Comparison of ENCODE assay signal across 8 mouse cellular contexts in the genomic region with DNA sequence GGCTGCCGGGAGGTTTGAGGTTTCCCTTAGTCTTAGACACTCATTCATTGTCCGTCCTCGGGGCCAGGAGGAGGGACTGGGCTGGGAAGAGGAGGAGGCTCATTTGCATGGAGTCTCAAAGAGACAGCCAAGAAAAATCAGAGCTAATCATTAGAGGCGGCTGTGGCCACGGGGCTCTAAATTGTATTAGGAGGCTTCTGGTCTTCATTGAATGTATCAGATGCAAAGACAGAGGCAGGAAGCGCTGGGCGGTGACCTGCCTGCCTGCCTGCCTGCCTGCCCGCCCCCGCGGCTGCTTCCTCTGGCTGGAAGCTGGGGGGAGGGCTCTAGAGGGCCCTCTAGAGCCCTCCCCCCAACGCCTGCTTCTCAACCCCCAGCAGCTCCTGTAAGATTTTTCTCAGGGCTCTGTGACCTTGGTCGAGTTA. TPM values are rescaled to one million over a fixed set of nuclear protein-coding genes. Genes with fewer than 3 reads are reported as not detected.
DNase-seq lines count a peak whose midpoint lies in the region; ATAC-seq and TF ChIP-seq lines count a peak whose summit lies in the region.

No protein-coding gene starts in this region.

- peak overlapping the region; percentile 11 to 40; a peak in 1 of 4 replicates for H3K4me3 ChIP-seq in MEL (ENCODE audit: control insufficient read depth in 1 of 2, insufficient read depth in 1 of 2, low read depth in 2 of 2, low read length in 2 of 2)
- H3K4me3 ChIP-seq in limb, embryonic 10.5 days: peak overlapping the region; percentile 26; the same call in 1 of the 2 replicates

- H3K4me1 ChIP-seq in MEL (ENCODE audit: control insufficient read depth in 1 of 2, insufficient read depth in 2 of 2, low read length in 2 of 2): peaks cover 0 to 17% of the 10 kb centered on the region in 2 experiments; a peak in 2 of 4 replicates
- peaks cover 31% of the 10 kb centered on the region for H3K4me1 ChIP-seq in limb, embryonic 10.5 days

- H3K9me3 ChIP-seq in MEL (replicated peaks; ENCODE audit: insufficient read depth, low read length): no peaks in the 10 kb centered on the region
- H3K9me3 ChIP-seq in limb, embryonic 10.5 days (replicated peaks): no peaks in the 10 kb centered on the region

- no peak for ATAC-seq in monocyte, adult 5-6 weeks (replicated peaks; ENCODE audit: insufficient number of reproducible peaks, low FRiP score, low TSS enrichment, poor library complexity, severe bottlenecking)

- peaks cover 0 to 6% of the 10 kb centered on the region in 2 experiments; a peak in 2 of 4 replicates for H3K27me3 ChIP-seq in MEL (ENCODE audit: control insufficient read depth in 1 of 2, insufficient read depth in 2 of 2, low read length in 2 of 2)
- H3K27me3 ChIP-seq in limb, embryonic 10.5 days (ENCODE audit: low read depth, poor library complexity, severe bottlenecking): peaks cover 26% of the 10 kb centered on the region

- H3K9ac ChIP-seq in MEL (ENCODE audit: control insufficient read depth, low read depth, low read length, poor library complexity, severe bottlenecking): peak overlapping the region; percentile 35; the same call in 1 of the 2 replicates

- TF ChIP-seq CTCF in MEL (IDR thresholded peaks at IDR 0.05 in 2 of 3, conservative IDR thresholded peaks at IDR 0.05 in 1 of 3; ENCODE audit: control insufficient read depth in 1 of 3, insufficient read depth in 1 of 3, low read depth in 2 of 3, low read length in 3 of 3, poor library complexity in 1 of 3, severe bottlenecking in 1 of 3): no peak

- no peak for TF ChIP-seq EP300 in MEL (IDR thresholded peaks at IDR 0.05; ENCODE audit: low read depth in 1 of 2, low read length in 2 of 2)

- TF ChIP-seq RAD21 in MEL (IDR thresholded peaks at IDR 0.05; ENCODE audit: low read depth, low read length): no peak

- no peak for TF ChIP-seq POLR2A in MEL (IDR thresholded peaks at IDR 0.05; ENCODE audit: control insufficient read depth in 1 of 2, insufficient read depth in 1 of 2, low read depth in 1 of 2, low read length in 2 of 2, poor library complexity in 1 of 2)

- 2% methylated on average over 12 of the region's 12 CpGs for whole genome bisulfite sequencing in limb, embryonic 10.5 days

- no peaks in the 10 kb centered on the region for H3K79me2 ChIP-seq in MEL (ENCODE audit: control insufficient read depth, insufficient read depth, low read length, poor library complexity)

- no peaks in the 10 kb centered on the region for H3K36me3 ChIP-seq in MEL (ENCODE audit: control insufficient read depth in 1 of 2, insufficient read depth in 2 of 2, low read length in 2 of 2)
- H3K36me3 ChIP-seq in limb, embryonic 10.5 days: no peaks in the 10 kb centered on the region

- DNase-seq in CD4-positive helper T cell, adult 2 months (ENCODE audit: low read depth, low spot score): peak; percentile 77
- DNase-seq in MEL (ENCODE audit: low read depth, low spot score): peak; percentile 39
- peak; percentile 51 for DNase-seq in heart, postnatal 4 days
- DNase-seq in limb, embryonic 10.5 days (ENCODE audit: low spot score): no peak
- DNase-seq in retina, postnatal 1 day: peak; percentile 61
- DNase-seq in layer of hippocampus, postnatal 10 days (ENCODE audit: low spot score in 2 of 2): no peak
- DNase-seq in ovary, postnatal 10 days (ENCODE audit: low spot score): no peak

- no peak overlapping the region for H3K27ac ChIP-seq in MEL (ENCODE audit: control insufficient read depth, low read depth, low read length)
- peak overlapping the region; percentile 56; the same call in 1 of the 2 replicates for H3K27ac ChIP-seq in limb, embryonic 10.5 days

TF ChIP-seq in MEL, 35 proteins besides CTCF, POLR2A, EP300 and RAD21:
- no peak for TF ChIP-seq RCOR1 (IDR thresholded peaks at IDR 0.05; ENCODE audit: low read depth, low read length)
- TF ChIP-seq POLR2AphosphoS5 (IDR thresholded peaks at IDR 0.05; ENCODE audit: borderline replicate concordance, low read depth, low read length): no peak
- TF ChIP-seq GABPA (IDR thresholded peaks at IDR 0.05; ENCODE audit: low read depth, low read length): no peak
- TF ChIP-seq POLR2AphosphoS2 (IDR thresholded peaks at IDR 0.05; ENCODE audit: low read length): no peak
- no peak for TF ChIP-seq TCF12 (IDR thresholded peaks at IDR 0.05; ENCODE audit: low read depth, low read length)
- TF ChIP-seq MXI1 (IDR thresholded peaks at IDR 0.05; ENCODE audit: low read depth, low read length): no peak
- TF ChIP-seq MAFK (IDR thresholded peaks at IDR 0.05; ENCODE audit: borderline replicate concordance, low read depth, low read length): no peak
- TF ChIP-seq CHD2 (IDR thresholded peaks at IDR 0.05; ENCODE audit: low read length): no peak
- no peak for TF ChIP-seq NELFE (IDR thresholded peaks at IDR 0.05; ENCODE audit: low read depth, low read length)
- TF ChIP-seq BHLHE40 (IDR thresholded peaks at IDR 0.05; ENCODE audit: borderline replicate concordance, low read depth, low read length): no peak
- no peak for TF ChIP-seq MYB (IDR thresholded peaks at IDR 0.05; ENCODE audit: low read depth, low read length)
- TF ChIP-seq MAZ (IDR thresholded peaks at IDR 0.05; ENCODE audit: low read depth, low read length): no peak
- TF ChIP-seq MAX (IDR thresholded peaks at IDR 0.05; ENCODE audit: low read length): no peak
TF ChIP-seq in MEL: peak in this region for 0.

RNA-seq across cellular contexts. Expression of gene Elfn1, which starts 23.2 kb away (rescaled TPM):
- 0.07 TPM in 1 of 2 replicates, not detected in the other for total RNA-seq in MEL (2012; rRNA removed)
- under 1 TPM in 1 of 2 experiments, not detected in 1; 0.08 TPM for polyA plus RNA-seq in MEL (2012; ENCODE audit: insufficient read depth in 1 of 2, insufficient read length in 2 of 2, low read depth in 1 of 2, low replicate concordance in 2 of 2, missing spikeins in 1 of 2)
- total RNA-seq in heart, postnatal 4 days (2021): under 1 TPM; 0.65 to 0.81 TPM
- polyA plus RNA-seq in limb, embryonic 10.5 days (2016; fragmentation: Nextera tagmentation; extraction: Ambion mirVana): 0.10 and 0.18 TPM in 2 replicates
- not detected in 3 replicates for total RNA-seq in monocyte, adult 5-6 weeks (2017)
- total RNA-seq in layer of hippocampus, postnatal 10 days (2021): 10 to 100 TPM; 36.1 to 41.9 TPM

Comparison
In these comparisons a context has a peak if more than half of its experiments do, and no peak if none do; other contexts are left out.
1. DNase-seq: peak in CD4-positive helper T cell, adult 2 months (single experiment), MEL (single experiment), heart, postnatal 4 days (single experiment) and retina, postnatal 1 day (single experiment); none in limb, embryonic 10.5 days (single experiment), layer of hippocampus, postnatal 10 days (0 of 2) and ovary, postnatal 10 days (single experiment).
2. RNA of gene Elfn1, which starts 23.2 kb away (total RNA-seq): 36.1 to 41.9 TPM in layer of hippocampus, postnatal 10 days; 0.65 to 0.81 TPM in heart, postnatal 4 days, 0.07 TPM in MEL and not detected in monocyte, adult 5-6 weeks; every median in the first group is over 10 times any median in the second.